Mouse (Mus musculus): ENCODE measurements at regions not wholly inside any gene's neighbourhood (a gene's known extent, or its start where the extent isn't known, plus 50 kb on each side); places are given as distances from the start of the nearest gene placed in this dataset.
"Not testable (repeated sequence)": the region's sequence is repeated elsewhere in the genome, so short reads cannot be mapped to it uniquely, and the experiment has no call there.

GRCm38 (mm10) chr5:133940030-133940429 lies 159.5 kb upstream of the Castor2 start:
- DNase-seq (ENCODE audit: low spot score in 2 of 2): no peak
- intact Hi-C loops (cut with DNase I): no loop called here

GRCm38 (mm10) chr5:133937967-133938918 lies 161.3 kb upstream of the Castor2 start:
- DNase-seq (ENCODE audit: low spot score in 2 of 2): no peak
- intact Hi-C loops (cut with DNase I): no loop called here

- intact Hi-C loops (cut with DNase I): no loop called here
- peak; percentile 12 to 21 for DNase-seq (ENCODE audit: low spot score in 2 of 2)
These were observed 164.1 kb upstream of the Castor2 start for GRCm38 (mm10) chr5:133935451-133935850.

DNA sequence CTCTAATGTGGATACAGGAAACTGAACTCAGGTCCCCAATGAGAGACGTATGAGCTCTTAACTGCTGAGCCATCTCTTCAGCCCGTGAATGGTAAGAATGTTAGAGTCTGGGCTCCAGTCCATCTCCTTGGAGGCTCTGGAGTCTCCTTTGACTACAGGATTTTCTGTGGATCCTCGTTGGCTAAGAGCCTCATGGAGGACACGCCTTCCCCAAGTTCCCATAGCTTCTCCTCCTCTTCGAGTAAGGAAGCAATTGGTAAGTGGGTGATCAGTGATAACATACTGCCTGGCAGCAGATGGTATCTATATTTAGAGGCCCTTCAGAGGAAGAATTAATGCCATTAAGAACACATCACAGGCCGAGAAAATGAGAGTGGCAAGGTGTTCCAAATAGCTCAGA lies 164.5 kb upstream of the Castor2 start:
- intact Hi-C loops (cut with DNase I): no loop called here
- peak; percentile 28 to 34 for DNase-seq (ENCODE audit: low spot score in 2 of 2)

- no peak for DNase-seq (ENCODE audit: low spot score in 2 of 2)
- intact Hi-C loops (cut with DNase I): no loop called here
These were observed 169.4 kb upstream of the Castor2 start for GRCm38 (mm10) chr5:133930101-133930500.

DNA sequence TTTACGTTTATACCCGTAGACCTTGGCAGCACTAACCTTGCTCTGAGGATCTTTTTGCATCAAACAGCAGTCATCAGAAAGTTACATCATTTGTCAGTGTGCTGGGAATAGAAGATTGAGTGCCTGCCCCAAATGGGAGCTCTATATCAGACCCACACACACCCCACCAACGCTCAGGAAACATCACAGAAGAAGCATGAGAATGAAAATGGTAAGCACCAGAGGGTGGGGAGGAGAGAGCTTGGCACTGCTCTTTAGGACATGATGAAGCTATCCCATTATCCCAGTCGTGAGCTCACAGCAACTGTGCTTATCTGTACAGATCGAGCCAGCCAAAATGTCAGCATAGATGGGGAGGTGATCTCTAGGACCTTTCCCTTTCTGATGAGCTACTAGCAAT lies 172.5 kb upstream of the Castor2 start:
- peak; percentile 11 to 34 for DNase-seq (ENCODE audit: low spot score in 2 of 2)
- intact Hi-C loops (cut with DNase I): no loop called here

DNA sequence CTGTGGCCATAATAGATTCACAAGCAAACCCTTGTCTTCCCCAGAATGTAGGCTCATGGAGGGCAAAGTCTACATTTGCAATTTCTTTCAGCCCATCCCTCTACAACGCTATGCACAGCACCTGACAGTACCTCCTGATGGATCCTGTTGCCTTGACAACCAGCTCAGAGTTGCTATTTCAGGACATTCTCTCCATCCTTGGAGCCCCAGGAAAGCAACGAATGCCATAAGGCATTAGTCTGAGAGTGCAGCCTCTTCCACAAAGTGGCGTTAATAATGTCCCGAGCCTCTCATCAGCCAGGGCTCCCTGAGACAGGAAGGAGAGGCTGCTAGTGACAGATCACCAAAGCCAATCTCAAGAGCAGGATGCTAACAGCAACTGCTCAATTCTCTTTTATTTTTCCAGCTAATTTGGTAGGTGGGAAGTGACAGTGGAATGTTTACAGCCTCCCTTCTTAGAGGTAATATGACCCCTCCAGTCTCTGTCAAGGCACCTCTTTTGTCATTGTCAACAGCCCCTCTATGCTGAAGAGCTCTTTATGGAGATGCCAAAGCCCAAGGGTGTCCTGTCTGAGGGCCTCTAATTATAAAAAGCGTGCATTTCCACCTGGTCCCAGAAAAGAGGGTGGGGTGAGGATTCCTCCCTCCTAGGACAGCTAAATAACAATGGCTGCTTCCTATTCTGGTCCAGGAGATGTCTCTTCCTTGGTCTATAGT lies 174.2 kb upstream of the Castor2 start:
- peak; percentile 12 to 17 for DNase-seq (ENCODE audit: low spot score in 2 of 2)
- intact Hi-C loops (cut with DNase I): no loop called here

DNA sequence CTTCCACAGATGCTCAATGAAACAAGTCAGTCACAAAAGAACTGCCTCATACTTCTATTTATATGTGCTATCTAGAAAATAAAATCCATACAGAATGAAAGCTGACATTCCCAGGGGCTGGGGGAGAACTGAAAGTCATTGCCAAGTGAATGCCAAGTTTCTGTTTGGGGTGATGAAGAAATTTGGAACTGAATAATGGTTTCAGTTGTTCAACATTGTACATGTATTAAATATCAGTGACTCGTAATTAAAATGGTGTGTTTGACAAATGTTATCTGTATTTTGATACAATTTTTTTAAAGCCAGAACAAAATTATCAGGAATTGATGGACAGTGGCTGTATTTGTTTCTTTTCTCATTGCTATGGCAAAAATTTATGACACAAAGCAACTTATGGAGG lies 177.3 kb upstream of the Castor2 start:
- DNase-seq (ENCODE audit: low spot score in 2 of 2): no peak
- intact Hi-C loops (cut with DNase I): no loop called here

DNA sequence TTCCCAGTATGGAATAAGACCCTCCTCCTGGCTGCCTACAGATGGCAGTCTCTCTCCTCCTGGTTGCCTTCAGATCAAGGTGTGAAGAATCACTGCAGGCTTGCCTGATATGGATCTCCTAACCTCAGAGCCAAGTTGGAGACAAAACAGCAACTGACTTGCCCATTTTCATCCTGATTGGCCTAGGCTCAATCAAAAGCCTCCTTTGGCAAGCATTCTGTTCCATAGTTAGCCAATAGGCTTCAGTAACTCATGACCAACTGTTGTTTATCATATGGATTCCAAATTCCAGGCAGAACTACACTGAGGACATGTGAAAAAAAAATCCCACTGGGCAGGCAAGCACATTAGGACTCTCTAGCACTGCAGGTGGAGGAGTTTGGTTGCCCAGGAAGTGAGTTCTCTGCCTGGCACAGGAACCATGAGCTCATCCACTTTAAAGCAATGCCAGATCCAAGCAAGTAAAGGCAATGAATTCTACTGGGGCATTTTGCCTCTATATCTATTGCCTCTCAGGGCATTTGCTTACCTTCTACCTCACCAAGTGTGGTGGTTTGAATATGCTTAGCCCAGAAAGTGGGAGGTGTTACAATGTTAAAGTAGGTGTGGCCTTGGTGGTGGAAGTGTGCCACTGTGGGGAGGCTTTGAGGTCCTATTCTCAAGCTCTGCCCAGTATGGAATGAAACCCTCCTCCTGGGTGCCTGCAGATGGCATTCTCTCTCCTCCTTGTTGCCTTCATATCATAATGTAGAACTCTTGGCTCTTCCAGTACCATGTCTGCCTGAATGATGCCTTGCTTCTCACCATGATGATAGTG lies 183.6 kb upstream of the Castor2 start:
- no peak for DNase-seq (ENCODE audit: low spot score in 2 of 2)
- intact Hi-C loops (cut with DNase I): no loop called here

DNA sequence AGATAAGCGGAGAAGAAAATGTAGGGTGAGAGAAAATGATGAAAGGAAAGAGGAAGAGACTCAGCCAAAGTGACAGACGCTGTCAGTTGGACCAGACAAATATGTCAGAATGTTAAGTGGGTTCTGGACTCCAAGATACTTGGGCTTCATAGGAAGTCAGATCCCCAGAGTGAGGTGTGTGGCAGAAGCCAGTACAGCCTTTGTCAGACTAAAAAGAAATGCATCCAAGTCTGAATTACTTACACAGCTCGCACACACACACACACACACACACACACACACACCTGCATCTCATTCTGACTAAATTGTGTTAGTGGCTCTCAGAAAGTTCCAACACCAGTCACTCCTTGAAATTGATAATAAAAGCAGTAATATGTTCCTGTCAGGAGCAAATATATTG lies 192.1 kb upstream of the Castor2 start:
- intact Hi-C loops (cut with DNase I): no loop called here
- DNase-seq (ENCODE audit: low spot score in 2 of 2): no peak

DNA sequence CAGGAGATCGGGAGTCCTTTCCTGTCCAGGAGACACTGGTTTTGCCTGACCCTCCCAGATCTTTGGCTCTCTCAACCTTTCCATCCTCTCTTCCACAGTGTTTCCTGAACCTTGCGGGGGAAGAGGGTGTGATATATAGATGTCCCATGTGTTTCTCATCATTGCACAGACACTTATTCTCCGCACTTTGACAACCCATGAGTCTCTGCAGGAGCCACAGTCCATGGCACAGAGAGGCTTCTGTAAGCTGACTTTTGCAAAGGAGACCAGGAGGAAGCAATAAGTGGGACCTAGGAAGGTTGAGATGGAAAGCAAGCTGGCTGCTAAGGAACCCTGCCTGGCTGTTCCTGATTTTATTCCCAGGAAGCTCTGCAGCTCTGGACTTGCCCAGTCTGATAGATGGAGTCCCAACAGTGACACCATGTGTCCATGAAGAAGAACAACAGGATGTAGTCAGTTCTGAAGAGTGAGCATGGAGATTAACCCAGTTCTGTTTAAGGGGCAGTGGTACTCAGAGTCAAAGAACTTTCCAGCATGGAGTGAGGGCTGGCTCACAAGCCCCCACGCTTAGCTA lies 201.4 kb upstream of the Castor2 start:
- no peak for DNase-seq (ENCODE audit: low spot score in 2 of 2)
- intact Hi-C loops (cut with DNase I): loop anchor here (10.0 kb wide), 1 partner anchor 93 kb away; no protein-coding TSS in a partner anchor

DNA sequence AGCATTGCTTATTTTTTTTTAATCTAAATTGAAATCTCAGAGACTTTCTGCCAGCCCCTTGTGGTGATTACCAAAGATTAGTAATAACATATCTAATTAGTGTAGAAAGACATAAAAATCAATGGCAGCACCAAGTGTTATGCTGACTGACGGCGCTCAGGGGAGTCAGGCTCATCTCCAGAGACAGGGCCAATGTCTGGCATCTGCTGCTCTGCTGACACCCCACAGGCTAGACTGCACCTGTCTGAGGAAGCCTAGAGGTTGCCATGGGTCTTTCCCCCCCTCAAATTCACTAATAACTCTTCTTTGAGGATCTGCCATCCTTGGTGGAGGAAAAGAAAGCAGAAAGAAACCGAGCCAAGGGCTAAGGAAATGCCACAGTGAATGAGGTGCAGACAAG lies 208.8 kb upstream of the Castor2 start:
- DNase-seq (ENCODE audit: low spot score in 2 of 2): no peak
- intact Hi-C loops (cut with DNase I): loop anchor here (10.0 kb wide), 1 partner anchor 86 kb away; no protein-coding TSS in a partner anchor

DNA sequence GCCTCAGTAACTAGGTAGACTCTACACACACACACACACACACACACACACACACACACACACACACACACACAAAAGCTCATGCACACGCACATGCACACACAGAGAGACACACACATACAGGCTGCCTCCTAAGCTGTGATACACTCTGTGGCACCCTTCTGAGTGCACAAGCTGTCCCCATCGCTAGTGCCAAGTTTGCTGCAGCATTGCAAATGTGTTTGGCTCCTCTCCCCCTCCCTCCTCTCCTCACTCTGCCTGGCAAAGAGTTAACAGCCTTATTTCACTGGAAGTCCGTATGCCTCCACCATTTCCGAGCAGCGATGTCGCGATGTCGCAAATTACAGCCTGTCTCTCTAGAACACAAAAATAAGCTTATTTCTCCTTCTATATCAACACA lies 209.7 kb upstream of the Castor2 start:
- peak; percentile 54 to 62 for DNase-seq (ENCODE audit: low spot score in 2 of 2)
- intact Hi-C loops (cut with DNase I): loop anchor here (10.0 kb wide), 1 partner anchor 85 kb away; no protein-coding TSS in a partner anchor

DNA sequence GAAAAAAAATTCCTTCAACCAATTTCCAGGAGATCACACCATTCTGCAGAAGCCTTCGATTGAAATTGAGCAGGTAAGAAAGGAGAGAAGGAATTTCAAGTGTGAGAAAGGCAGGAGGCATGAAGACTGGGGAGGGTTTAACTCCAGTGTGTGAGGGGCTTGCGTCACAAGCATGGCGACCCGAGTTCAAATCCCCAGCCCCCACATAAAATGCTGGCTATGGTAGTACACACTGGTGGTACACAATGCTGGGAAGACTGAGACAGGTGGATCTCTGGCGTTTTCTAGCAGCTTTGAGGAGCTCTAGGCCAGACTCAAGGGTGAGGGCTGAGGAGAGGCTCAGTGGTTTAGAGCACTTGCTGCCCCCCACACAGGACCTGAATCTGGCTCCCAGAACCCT lies 214.0 kb upstream of the Castor2 start:
- intact Hi-C loops (cut with DNase I): no loop called here

GRCm38 (mm10) chr5:133885016-133885415 lies 214.5 kb upstream of the Castor2 start:
- no peak for DNase-seq (ENCODE audit: low spot score in 2 of 2)
- intact Hi-C loops (cut with DNase I): no loop called here

More for the DNA sequence above, 214.0 kb upstream of the Castor2 start:
- DNase-seq (ENCODE audit: low spot score in 2 of 2): no peak

GRCm38 (mm10) chr5:133884593-133884992 lies 214.9 kb upstream of the Castor2 start:
- intact Hi-C loops (cut with DNase I): no loop called here
- DNase-seq (ENCODE audit: low spot score in 2 of 2): no peak

DNA sequence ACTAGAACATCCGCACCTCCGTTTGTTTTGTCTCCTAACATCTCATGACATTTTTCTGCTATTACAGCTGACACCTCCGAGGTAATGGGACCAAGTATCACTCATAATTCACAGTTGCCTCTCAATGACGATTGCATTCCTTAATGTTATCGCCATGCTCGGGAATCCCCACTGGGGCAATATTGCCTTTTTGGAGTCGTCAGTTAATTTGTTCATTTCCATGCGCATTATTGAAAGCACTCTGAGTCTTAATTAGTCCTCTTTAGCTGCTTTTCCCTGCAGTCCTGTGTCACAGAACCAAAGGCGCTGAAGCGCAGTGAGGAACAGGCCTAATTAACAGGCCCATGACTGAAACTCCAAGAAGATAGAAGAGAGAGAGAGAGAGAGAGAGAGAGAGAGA lies 255.0 kb upstream of the Castor2 start:
- intact Hi-C loops (cut with DNase I): no loop called here

GRCm38 (mm10) chr5:133842059-133842706 lies 257.3 kb upstream of the Castor2 start:
- DNase-seq (ENCODE audit: low spot score in 2 of 2); intact Hi-C loops (cut with DNase I): not testable (repeated sequence)

More for the DNA sequence above, 255.0 kb upstream of the Castor2 start:
- DNase-seq (ENCODE audit: low spot score in 2 of 2): no peak

DNA sequence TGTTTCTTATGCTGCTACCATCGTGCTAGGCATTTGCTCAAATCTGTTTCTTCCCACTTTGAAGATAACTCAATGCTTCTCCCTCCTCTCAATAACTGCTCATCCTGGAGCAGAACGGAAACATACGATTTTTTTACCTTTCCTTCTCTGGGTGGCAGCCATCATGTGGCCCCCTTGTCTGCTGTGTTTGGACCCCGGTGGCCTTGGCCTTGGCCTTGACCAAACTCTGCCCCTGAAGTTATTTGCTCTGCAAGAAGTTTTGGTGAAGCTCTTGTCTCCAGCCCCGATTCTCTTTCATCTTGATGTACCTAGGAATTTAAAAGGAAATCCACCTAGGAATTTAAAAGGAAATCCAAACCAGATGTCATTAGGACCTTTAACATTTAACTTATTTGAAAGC lies 261.2 kb upstream of the Castor2 start:
- intact Hi-C loops (cut with DNase I): no loop called here

More for the DNA sequence above, 261.2 kb upstream of the Castor2 start:
- DNase-seq (ENCODE audit: low spot score in 2 of 2): no peak

Measured in left cerebral cortex, postnatal 36 days (tissue).